Mouse (Mus musculus): Measurements from ENCODE around the gene Lipa.

DNA sequence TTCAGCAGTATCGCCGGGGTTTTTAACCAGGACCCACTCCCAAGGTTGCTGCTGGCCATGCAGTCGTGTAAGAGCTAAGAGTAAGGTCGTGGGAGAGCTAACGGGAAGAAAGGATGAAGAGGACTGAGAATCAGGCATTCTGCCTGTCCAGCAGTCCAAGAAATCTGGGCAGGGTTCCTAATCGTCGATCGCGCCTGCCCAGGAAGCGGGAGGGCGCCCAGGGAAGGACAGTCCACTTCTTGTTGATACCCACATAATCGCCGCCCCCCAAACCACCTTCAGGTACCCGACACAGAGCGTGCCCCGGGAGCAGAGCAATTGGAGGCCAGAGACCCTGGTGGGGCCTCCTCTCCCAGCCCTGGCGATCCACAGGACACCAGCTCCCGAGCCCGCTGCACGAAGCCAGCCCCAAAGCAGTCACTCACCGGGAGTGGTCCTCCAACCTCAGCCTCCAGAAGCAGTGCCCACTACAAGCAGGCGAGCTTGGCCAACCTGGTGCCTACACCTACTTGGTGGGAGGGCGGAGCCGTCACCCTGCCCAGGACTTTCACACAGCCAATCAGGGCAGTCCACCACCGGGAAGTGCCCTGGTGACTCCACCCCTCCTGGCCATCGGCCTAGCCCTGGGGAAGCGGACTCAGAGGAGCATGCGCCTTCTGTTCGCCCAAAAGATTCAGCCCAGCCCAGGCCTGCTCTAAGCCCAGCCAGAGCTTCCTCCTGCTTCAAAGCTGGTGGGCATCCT, at the start of gene Lipa:
- TF ChIP-seq CTCF (conservative IDR thresholded peaks at IDR 0.05; ENCODE audit: insufficient read depth, insufficient read length, low read depth, low read length) (no peak), POLR2A (IDR thresholded peaks at IDR 0.05; ENCODE audit: low read depth, low read length) (peak; percentile 93)

All from kidney, adult 2 months (tissue).